Mouse (Mus musculus) mature B cell (primary cell): ENCODE measurements around the gene Cisd1.

Experiments
- in situ Hi-C: fragments of 300-500 bp; cut with MboI; formaldehyde crosslinking; loops from 2 replicates; pipeline ENCODE4 v1.14.3; 2019

Gene Cisd1

DNA sequence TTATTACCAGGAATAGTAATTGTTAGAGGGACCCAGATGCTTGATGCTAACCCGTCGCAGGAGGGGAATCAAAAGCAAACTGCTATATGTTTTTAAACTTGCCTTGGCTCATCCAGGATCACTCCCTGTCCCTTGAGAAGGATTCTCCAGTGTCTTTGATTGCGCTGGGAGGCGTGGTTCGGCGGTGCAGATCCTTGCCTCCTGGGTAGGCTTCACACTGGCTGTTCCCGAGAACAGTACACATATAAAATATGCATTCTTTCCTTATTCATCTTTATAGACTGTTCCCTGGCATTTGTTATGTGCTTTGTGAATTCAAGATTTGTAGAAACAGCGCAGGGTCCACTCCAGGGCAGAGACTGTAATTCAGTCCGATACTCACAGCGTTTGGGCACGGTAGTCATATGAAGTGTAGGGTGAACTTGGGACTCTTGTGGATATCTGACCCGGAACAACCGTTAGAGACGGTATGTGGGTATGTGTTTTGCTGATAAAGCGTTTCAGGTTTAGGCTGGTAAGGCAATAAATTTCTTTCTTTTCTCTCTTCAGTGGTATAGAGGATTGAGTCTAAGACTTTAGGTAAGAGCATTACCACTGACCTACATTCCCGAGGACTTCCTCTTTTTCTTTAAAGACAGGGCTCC is 4.0 kb upstream of the Cisd1 start:
- in situ Hi-C loops, result no loop called here

DNA sequence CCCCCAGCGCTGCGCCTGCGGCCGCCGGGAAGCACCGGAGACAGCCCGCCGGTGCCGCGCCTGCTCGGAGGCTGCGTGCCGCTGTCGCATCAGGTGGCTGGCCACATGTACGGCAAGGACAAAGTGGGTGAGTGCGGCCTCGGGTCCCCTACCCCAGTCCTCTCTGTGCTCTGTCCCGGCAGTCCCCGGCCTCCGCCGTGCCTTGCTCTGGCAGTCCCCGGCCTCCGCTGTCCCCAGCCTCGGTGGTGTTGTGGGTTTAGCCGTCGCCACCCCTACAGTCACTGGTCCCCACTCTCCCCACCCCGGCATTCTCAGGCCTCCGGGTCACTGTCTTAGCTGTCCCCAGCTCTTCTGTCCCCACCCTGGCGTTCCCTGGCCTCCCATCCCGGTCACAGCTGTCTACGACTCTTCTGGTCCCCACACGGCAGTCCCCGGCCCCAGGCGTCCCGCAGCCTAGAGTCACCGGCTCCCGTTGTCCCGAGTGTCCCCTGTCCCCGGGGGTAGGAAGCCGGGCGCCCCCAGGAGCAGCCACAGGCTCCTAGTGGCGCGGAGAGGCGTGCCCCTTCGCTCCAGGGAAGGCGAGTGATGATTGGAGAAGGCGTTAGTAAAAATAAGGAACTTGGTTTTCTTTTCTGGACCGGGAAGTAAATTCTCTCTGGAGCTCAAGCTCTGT is 3.3 kb upstream of the Cisd1 start:
- in situ Hi-C loops, result no loop called here

DNA sequence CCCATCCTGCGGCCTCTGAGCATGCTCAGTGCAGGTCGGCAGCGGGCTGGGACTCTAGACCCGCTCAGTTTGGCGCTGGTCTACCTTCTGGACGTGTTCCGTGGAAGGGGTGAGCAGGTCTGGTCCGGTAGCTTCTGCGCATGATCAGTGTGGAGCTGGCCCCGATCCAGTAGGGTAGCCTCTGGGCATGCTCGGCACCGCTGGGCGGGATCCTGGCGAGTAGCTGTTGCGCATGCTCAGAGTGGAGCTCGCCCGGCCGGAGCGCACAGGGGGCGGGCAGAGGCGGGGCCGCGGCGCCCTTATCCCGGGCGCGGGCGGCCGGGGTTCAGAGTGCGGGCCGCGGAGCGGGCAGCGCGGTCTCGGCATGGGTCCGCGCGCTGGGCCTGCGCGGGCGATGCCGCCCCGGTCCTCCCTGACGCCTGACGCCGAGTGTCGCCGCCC is 2.8 kb upstream of the Cisd1 start, which contains the start of gene Ipmk:
Gene Ipmk, plus strand, starts transcription at position 255 of the 441 bp plus-strand sequence.
- in situ Hi-C loops, result no loop called here

DNA sequence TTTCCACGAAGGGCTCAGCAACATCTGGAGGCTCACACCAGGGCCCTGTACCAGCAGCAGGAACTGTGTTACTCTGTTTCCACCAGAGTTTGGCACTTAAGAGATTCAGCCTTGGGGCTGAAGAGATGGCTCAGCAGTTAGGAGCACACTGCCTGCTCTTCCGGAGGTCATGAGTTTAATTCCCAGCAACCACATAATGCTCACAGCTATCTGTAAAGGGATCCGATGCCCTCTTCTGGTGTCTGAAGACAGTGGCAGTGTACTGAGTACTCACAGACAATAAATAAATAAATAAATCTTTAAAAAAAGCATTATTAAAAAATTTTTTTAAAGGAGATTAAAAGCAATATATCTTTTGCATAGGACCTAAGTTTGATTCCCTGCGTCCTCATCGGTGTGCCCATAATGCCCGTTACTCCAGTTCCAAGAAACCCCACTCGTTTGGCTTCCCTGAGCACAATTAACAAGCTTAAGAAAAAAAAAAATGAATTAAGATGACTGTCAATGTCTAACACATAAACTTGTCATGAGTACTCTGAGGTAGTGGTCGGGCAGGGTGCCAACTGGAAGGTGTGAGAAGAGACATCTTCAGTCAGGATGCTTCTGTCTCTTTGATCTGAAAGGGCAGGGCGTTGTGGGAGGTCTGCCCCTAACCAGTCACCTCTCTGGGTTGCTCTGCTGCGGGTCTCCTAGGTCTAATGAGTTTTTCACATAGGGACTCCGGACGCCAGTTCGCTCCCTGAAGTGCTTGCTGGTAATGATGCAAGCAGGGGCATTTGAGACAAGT is 2.2 kb upstream of the Cisd1 start:
- in situ Hi-C loops, result no loop called here

GRCm38 (mm10) chr10:71346106-71346505 is 1.4 kb upstream of the Cisd1 start:
- in situ Hi-C loops, result no loop called here

DNA sequence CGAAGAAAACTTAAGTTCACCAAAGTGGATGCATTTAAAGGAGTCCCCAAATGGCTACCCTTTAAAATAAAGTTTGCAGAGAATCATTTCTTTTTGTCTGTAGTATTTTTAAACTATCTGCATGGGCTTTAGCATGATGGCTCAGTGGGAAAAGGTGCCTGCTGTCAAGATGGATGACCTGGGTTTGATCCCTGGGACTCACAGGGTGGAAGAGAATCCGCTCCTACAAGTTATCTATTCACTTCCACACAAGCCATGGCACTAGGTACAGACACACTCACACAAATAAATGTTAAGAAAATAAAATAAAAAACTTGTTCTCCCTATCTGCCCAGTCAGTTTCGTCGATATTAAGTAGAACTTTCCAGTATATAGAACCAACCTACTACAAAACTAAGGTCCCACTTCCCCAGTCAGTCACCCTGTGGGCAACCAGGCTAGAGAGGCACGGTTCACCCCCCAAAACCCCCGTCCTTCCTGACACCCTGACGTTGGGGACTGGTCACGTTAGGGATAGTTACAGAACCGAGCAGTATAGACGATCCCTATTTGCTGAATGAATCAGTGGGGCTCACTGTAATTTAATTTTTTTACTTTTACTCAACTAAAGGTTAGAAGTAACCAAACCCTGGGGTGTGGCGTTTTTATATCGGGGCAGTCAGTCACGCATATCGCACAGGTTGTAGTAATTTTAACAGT is 1.0 kb downstream of the Cisd1 start:
- in situ Hi-C loops, result no loop called here

- in situ Hi-C loops, result no loop called here
Observed at GRCm38 (mm10) chr10:71343130-71343529, 1.6 kb downstream of the Cisd1 start.

DNA sequence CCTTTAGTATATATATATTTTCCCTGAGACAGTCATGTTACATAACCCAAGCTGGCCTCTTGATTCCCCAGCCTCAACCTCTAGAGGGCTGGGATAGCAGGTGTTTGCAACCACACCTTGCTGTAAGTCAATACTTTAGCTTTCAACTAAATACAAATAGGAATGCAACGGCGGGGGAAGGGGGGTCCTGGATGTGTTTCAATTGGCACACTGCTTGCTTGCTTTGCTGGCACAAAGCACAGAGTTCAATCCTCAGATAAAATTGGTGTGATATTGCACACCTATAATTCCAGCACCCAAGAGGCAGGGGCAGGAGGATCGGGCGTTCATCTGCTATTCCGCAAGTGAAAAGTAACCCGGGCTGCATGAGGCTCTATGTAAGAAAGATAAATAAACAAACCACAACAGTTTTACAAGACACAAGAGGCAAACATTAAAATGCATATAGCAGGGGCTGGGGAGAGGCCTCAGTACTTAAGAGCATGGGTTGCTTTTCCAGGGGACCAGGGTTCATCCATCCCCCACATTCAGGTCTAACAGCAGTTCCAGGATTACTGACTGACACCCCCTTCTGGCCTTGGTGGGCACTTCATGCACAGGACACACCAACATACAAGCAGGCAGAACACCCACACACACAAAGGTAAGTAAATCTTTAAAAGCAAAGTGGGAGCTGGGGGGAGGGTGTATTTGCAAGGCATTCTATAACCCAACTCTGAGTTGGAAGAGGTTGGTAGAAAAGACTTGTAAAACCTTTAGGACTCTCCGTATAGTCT is 2.5 kb downstream of the Cisd1 start:
- in situ Hi-C loops, result no loop called here

- in situ Hi-C loops, result no loop called here
Observed at GRCm38 (mm10) chr10:71341290-71341689, 3.5 kb downstream of the Cisd1 start.

DNA sequence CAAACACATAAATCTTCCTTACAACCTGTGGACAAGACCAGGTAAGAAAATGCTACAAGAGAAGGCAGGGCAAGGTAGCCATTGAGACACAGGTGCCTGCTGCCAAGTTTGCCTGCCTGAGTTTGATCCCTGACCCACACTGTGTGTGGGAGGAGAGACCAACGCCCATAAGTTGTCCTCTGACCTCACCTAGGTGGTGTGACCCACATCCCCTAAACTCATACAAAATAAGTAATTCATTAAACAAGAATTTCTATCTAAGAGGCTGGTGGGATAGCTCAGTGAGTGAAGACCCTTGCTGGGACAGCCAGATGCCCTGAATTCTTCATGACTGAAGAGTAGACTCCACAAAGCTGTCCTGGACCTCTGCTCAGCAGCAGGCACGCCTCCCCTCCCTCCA is 4.6 kb downstream of the Cisd1 start:
- in situ Hi-C loops, result no loop called here

DNA sequence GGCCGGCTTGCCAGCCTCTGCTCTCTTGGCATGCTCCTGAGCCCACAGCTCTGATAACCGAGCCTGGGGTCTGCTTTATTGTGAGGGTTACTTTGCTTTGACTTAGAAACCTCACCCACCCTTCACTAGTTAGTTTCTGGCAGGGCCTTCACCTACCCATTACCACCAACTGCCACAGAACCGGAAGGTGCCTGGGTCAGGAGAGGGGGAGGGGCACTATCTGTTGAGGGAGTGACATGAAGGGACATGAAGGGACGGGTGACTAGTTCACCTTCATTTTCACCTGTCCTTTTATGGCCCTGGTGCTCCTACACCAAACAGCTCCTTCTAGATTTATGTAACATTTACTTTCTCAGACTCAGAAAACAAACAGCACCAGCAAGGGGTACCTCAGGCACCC is 5.3 kb downstream of the Cisd1 start:
- in situ Hi-C loops, result no loop called here

- in situ Hi-C loops, result no loop called here
Observed at GRCm38 (mm10) chr10:71338156-71338905, 6.4 kb downstream of the Cisd1 start.

DNA sequence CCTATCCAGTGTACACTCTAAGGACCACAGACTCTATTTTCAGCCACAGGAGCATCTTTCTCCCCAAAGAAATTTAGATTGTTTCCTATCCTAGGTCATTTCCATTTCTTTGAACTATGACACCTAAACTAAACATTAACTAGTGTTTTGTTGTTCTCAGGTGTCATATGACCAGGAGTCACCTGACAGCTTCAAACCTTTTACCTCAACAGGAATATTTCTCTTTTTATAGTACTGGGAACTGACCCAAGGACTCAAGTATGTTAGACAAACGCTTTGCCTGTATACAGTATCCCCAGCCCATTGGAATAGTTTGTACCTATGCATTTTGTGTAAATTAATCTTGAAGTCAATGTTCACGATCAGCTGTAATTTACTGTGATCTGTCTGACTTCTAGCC is 7.0 kb downstream of the Cisd1 start:
- in situ Hi-C loops, result no loop called here

GRCm38 (mm10) chr10:71332859-71333258 is 11.9 kb downstream of the Cisd1 start:
- in situ Hi-C loops, result no loop called here

- in situ Hi-C loops, result no loop called here
Observed at GRCm38 (mm10) chr10:71332376-71332775, 12.4 kb downstream of the Cisd1 start.

GRCm38 (mm10) chr10:71331908-71332307 is 12.8 kb downstream of the Cisd1 start:
- in situ Hi-C loops, result no loop called here

- in situ Hi-C loops, result no loop called here
Observed at GRCm38 (mm10) chr10:71330070-71330469, 14.7 kb downstream of the Cisd1 start.

GRCm38 (mm10) chr10:71329295-71329694 is 15.5 kb downstream of the Cisd1 start:
- in situ Hi-C loops, result no loop called here

- in situ Hi-C loops, result no loop called here
Observed at GRCm38 (mm10) chr10:71328870-71329269, 15.9 kb downstream of the Cisd1 start.

DNA sequence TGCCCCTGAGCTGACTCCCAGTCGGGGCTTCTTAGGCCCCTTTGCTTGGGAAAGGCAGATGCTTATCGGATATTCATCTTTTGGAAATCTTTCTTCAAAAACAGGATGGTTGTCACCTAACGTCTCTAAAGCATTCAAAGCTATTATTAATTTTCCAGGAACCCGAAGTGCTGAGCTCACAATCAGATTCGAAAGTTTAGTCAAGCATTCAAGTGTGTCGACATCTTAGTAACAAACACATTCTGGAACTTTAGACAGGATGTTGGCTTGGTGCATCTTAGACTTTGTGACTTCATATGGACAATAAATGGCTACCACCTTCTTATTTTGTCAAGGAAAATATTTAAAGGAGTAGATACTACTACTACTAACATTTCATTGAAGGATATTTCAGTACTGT is 16.4 kb downstream of the Cisd1 start:
- in situ Hi-C loops, result no loop called here

GRCm38 (mm10) chr10:71327386-71327785 is 17.4 kb downstream of the Cisd1 start:
- in situ Hi-C loops, result no loop called here
